Mouse (Mus musculus) hindbrain, embryonic 14.5 days (tissue): ENCODE results near the gene Snrk. TPM values are rescaled to one million over a fixed set of nuclear protein-coding genes. Genes with fewer than 3 reads are reported as not detected.

Experiments
- ATAC-seq: fragments of 200-750 bp; cut with Nextera tagmentation; 2 replicates; pipeline ENCODE4 v1.8.0; 2017; ENCODE audit warnings: moderate number of reproducible peaks, mild to moderate bottlenecking, moderate TSS enrichment, moderate library complexity; ENCODE audit not compliant: low FRiP score
- DNase-seq: peaks from one replicate; pipeline ENCODE4 v3.0.0-alpha.2; 2015; ENCODE audit warnings: low spot score
- H3K27ac ChIP-seq: fragments of 300-500 bp; sonication (generic); 2 replicates; pipeline ENCODE4 v1.5.1; 2014; ENCODE audit warnings: mild to moderate bottlenecking, moderate library complexity
- H3K27me3 ChIP-seq: fragments of 300-500 bp; sonication (generic); 2 replicates; pipeline ENCODE4 v1.6.1; 2014; ENCODE audit warnings: mild to moderate bottlenecking, low read length, mixed read lengths; ENCODE audit not compliant: control insufficient read depth, insufficient read depth
- H3K36me3 ChIP-seq: fragments of 300-500 bp; sonication (generic); replicated peaks from 2 replicates; pipeline ENCODE4 v1.6.1; 2014; ENCODE audit not compliant: control insufficient read depth, insufficient read depth
- H3K4me1 ChIP-seq: fragments of 300-500 bp; sonication (generic); replicated peaks from 2 replicates; pipeline ENCODE4 v1.6.1; 2014; ENCODE audit warnings: antibody characterized with exemption, low read length, mixed read lengths; ENCODE audit not compliant: control insufficient read depth, insufficient read depth
- H3K4me2 ChIP-seq: fragments of 300-500 bp; sonication (generic); replicated peaks from 2 replicates; pipeline ENCODE4 v1.6.1; 2014; ENCODE audit warnings: mild to moderate bottlenecking, moderate library complexity
- H3K4me3 ChIP-seq: fragments of 300-500 bp; sonication (generic); replicated peaks from 2 replicates; pipeline ENCODE4 v1.5.1; 2014; ENCODE audit warnings: mild to moderate bottlenecking, low read length
- H3K9ac ChIP-seq: fragments of 300-500 bp; sonication (generic); 2 replicates; pipeline ENCODE4 v1.6.1; 2014
- H3K9me3 ChIP-seq: fragments of 300-500 bp; sonication (generic); 2 replicates; pipeline ENCODE4 v1.6.1; 2016; ENCODE audit warnings: low read length; ENCODE audit not compliant: control insufficient read depth
- WGBS: fragments of 180-500 bp; shearing (Covaris S2); extraction: QIAGEN DNeasy Blood & Tissue Kit; methylation state at CpG from one replicate; pipeline ENCODE4 v1.1.7; 2014; 5-methylcytosine and 5-hydroxymethylcytosine counted together
- polyA plus RNA-seq: library from polyadenylated mRNA; unstranded; fragments of >200 nt; fragmentation: Nextera tagmentation; extraction: Ambion mirVana; gene quantifications from 2 replicates; pipeline ENCODE4 v1.2.1, GENCODE M21; 2014

Gene Snrk
- polyA plus RNA-seq, 1 experiment from 2014 or later: 58.5 TPM

GRCm38 (mm10) chr9:122183074-122183473, 66.0 kb downstream of the Snrk start:
- Histone ChIP-seq H3K9me3 (no peaks in the 10 kb centered on the region), H3K9ac (no peak overlapping the region), H3K27me3 (no peaks in the 10 kb centered on the region), H3K36me3 (no peaks in the 10 kb centered on the region; the same call in none of the 2 replicates), H3K4me3 (no peak overlapping the region), H3K4me2 (no peak overlapping the region), H3K27ac (no peak overlapping the region), H3K4me1 (no peaks in the 10 kb centered on the region)
- 75% methylated on average over 4 of the region's 4 CpGs for WGBS
- DNase-seq: no peak
- no peak for ATAC-seq

- H3K4me3 ChIP-seq: no peak overlapping the region
- H3K4me2 ChIP-seq: no peak overlapping the region
- H3K4me1 ChIP-seq: no peaks in the 10 kb centered on the region
- no peaks in the 10 kb centered on the region for H3K27me3 ChIP-seq
- WGBS: 86% methylated on average over 3 of the region's 3 CpGs
- H3K36me3 ChIP-seq: no peaks in the 10 kb centered on the region; the same call in none of the 2 replicates
- H3K27ac ChIP-seq: no peak overlapping the region
- ATAC-seq: no peak
- H3K9ac ChIP-seq: no peak overlapping the region
- DNase-seq: no peak
- no peaks in the 10 kb centered on the region for H3K9me3 ChIP-seq
Observed at GRCm38 (mm10) chr9:122184329-122184728, 67.3 kb downstream of the Snrk start.

GRCm38 (mm10) chr9:122185061-122185460, 68.0 kb downstream of the Snrk start:
- WGBS: 33% methylated on average over 2 of the region's 2 CpGs
- Histone ChIP-seq H3K4me1 (no peaks in the 10 kb centered on the region), H3K36me3 (peaks cover 4% of the 10 kb centered on the region), H3K9me3 (no peaks in the 10 kb centered on the region), H3K4me3 (no peak overlapping the region), H3K4me2 (no peak overlapping the region), H3K27me3 (no peaks in the 10 kb centered on the region), H3K27ac (no peak overlapping the region), H3K9ac (no peak overlapping the region)
- no peak for ATAC-seq
- peak; percentile 71 for DNase-seq

GRCm38 (mm10) chr9:122185953-122186352, 68.9 kb downstream of the Snrk start:
- Histone ChIP-seq H3K27ac (no peak overlapping the region), H3K4me2 (no peak overlapping the region), H3K27me3 (no peaks in the 10 kb centered on the region), H3K9ac (no peak overlapping the region), H3K36me3 (peaks cover 4% of the 10 kb centered on the region; the same call in 1 of the 2 replicates), H3K4me3 (no peak overlapping the region), H3K9me3 (no peaks in the 10 kb centered on the region), H3K4me1 (no peaks in the 10 kb centered on the region)
- DNase-seq (no peak), ATAC-seq (no peak)
- 74% methylated on average over 6 of the region's 6 CpGs for WGBS

- 92% methylated on average over 1 of the region's 1 CpGs for WGBS
- Histone ChIP-seq H3K27ac (no peak overlapping the region), H3K9me3 (no peaks in the 10 kb centered on the region), H3K27me3 (no peaks in the 10 kb centered on the region), H3K4me1 (no peaks in the 10 kb centered on the region), H3K4me3 (no peak overlapping the region), H3K4me2 (no peak overlapping the region), H3K36me3 (peaks cover 4% of the 10 kb centered on the region; the same call in 1 of the 2 replicates), H3K9ac (no peak overlapping the region)
- DNase-seq: no peak
- ATAC-seq: no peak
Observed at GRCm38 (mm10) chr9:122186643-122187226, 69.7 kb downstream of the Snrk start.

GRCm38 (mm10) chr9:122187451-122187921, 70.4 kb downstream of the Snrk start:
- ATAC-seq (no peak), DNase-seq (no peak)
- no peaks in the 10 kb centered on the region for H3K27me3 ChIP-seq
- no peak overlapping the region for H3K9ac ChIP-seq
- H3K4me2 ChIP-seq: no peak overlapping the region
- no peaks in the 10 kb centered on the region for H3K9me3 ChIP-seq
- H3K4me3 ChIP-seq: no peak overlapping the region
- 89% methylated on average over 7 of the region's 7 CpGs for WGBS
- no peaks in the 10 kb centered on the region for H3K4me1 ChIP-seq
- H3K27ac ChIP-seq: no peak overlapping the region
- H3K36me3 ChIP-seq: 0 out of 2 replicates have a peak, but pooled peaks cover 4% of the 10 kb centered on the region

- H3K4me2 ChIP-seq: no peak overlapping the region
- no peak overlapping the region for H3K9ac ChIP-seq
- no peaks in the 10 kb centered on the region for H3K4me1 ChIP-seq
- H3K27me3 ChIP-seq: no peaks in the 10 kb centered on the region
- H3K27ac ChIP-seq: no peak overlapping the region
- no peaks in the 10 kb centered on the region for H3K9me3 ChIP-seq
- DNase-seq (no peak), ATAC-seq (no peak)
- WGBS: 71% methylated on average over 1 of the region's 1 CpGs
- H3K36me3 ChIP-seq: 0 out of 2 replicates have a peak, but pooled peaks cover 4% of the 10 kb centered on the region
- H3K4me3 ChIP-seq: no peak overlapping the region
Observed at GRCm38 (mm10) chr9:122188724-122189123, 71.7 kb downstream of the Snrk start.

- Histone ChIP-seq H3K4me1 (no peaks in the 10 kb centered on the region; the same call in 1 of the 2 replicates), H3K4me2 (no peak overlapping the region), H3K4me3 (no peak overlapping the region), H3K36me3 (peaks cover 8% of the 10 kb centered on the region; the same call in 1 of the 2 replicates), H3K9me3 (no peaks in the 10 kb centered on the region), H3K9ac (no peak overlapping the region), H3K27me3 (no peaks in the 10 kb centered on the region), H3K27ac (no peak overlapping the region)
- WGBS: 71% methylated on average over 5 of the region's 5 CpGs
- ATAC-seq (no peak), DNase-seq (no peak)
Observed at GRCm38 (mm10) chr9:122193361-122193760, 76.3 kb downstream of the Snrk start.

GRCm38 (mm10) chr9:122193823-122194222, 76.8 kb downstream of the Snrk start:
- H3K27me3 ChIP-seq: no peaks in the 10 kb centered on the region
- 88% methylated on average over 5 of the region's 5 CpGs for WGBS
- no peak for ATAC-seq
- no peak overlapping the region for H3K4me3 ChIP-seq
- no peak overlapping the region for H3K27ac ChIP-seq
- H3K9me3 ChIP-seq: no peaks in the 10 kb centered on the region
- H3K4me1 ChIP-seq: no peaks in the 10 kb centered on the region; the same call in 1 of the 2 replicates
- H3K9ac ChIP-seq: no peak overlapping the region
- no peak for DNase-seq
- H3K4me2 ChIP-seq: no peak overlapping the region
- H3K36me3 ChIP-seq: peaks cover 12% of the 10 kb centered on the region; the same call in 1 of the 2 replicates
